Mouse (Mus musculus) c-Kit-positive CD71-positive TER-119-negative erythroid progenitor cells, embryonic 14.5 days (primary cell): ENCODE data around the gene Tmem86b.

Experiments used
- DNase-seq: peaks from one replicate; pipeline ENCODE4 v3.0.0-alpha.2; 2013; ENCODE audit warnings: low read depth

The Tmem86b gene

DNA sequence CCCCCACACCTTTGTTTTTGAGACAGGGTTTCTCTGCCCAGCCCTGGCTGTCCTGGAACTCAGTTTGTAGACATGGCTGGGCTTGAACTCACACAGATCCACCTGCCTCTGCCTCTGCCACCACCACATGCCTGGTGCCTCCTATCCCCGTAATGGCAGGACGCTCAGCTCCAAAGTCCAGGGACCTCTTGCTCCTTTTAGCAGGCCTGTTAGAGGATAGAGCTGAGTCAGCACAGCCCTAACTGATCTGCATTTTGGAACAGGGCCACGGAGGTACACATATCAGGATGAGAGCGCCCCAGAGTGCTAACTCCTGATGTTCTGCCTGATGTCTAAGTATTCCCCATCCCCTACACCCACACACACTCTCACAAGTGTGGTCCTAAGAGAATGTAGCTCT is at the start of gene Tmem86b:
TSS of gene Tmem86b (minus strand) at position 392 of the 400 bp plus-strand sequence.
- no peak for DNase-seq

DNA sequence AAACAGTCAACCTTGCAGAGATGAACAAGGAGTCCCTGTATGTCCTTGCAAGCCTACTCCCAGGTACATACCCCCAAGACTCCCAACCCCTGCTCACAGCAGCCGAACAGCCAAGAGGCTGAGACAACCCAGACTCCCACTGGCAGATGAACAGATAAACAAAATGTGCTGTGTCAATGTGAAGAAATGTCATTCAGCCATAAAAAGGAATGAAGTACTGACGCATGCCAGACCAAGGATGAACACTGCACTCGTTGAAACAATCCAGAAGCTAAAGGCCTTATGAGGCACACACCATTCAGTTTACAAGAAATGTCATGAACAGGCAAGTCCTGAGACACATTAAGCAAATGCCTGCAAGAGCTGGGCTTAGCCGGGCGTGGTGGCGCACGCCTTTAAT is 44.0 kb upstream of the Tmem86b start:
- no peak for DNase-seq

DNA sequence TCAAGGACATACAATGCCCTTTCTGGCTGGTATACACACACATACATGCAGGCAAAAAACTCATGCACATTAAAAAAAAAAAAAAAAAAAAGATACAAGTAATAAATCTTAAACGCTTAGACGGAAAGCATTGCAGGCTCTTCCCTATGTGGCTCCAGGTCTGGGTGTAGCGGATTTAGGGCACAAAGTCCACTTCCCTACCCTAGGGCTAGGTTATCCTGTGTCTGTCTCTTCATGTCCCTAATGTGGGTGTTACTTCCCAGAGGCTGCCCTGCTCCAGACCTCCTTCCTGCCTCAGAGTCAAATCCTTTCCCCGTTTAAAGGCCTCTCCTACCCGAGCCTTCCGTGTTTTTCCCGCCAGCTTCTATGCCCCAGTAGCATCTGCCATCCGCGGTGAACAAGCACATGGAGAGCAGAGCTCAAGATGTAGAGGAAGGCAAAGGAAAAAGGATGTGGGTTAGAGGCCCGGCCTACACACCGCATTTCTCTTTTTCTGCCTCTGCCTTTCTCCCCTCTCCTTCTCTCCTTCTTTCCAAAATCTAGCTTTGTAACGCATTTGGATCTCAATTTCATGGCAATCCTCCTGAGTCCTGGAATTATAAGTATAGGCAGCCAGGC is 43.0 kb upstream of the Tmem86b start:
- no peak for DNase-seq

DNA sequence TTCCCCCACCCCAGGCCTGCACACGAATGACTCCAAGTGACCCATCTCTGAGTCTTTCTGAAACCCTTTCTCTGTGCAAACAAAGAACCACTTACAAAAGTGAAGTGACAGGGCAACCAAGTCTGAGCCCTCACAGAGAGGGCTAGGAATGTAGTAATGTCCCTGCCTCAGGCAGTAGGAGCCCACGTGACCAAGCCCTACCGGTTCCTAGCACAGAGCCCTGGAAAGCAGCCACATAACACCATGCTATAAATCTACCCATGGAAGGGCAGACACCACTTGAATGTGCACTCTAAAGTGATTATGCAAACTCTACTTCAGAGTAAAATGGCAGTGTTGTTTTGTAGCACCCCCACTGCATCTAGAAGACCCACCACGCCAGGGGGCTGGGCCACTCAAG is 40.7 kb upstream of the Tmem86b start:
- DNase-seq, result no peak

DNA sequence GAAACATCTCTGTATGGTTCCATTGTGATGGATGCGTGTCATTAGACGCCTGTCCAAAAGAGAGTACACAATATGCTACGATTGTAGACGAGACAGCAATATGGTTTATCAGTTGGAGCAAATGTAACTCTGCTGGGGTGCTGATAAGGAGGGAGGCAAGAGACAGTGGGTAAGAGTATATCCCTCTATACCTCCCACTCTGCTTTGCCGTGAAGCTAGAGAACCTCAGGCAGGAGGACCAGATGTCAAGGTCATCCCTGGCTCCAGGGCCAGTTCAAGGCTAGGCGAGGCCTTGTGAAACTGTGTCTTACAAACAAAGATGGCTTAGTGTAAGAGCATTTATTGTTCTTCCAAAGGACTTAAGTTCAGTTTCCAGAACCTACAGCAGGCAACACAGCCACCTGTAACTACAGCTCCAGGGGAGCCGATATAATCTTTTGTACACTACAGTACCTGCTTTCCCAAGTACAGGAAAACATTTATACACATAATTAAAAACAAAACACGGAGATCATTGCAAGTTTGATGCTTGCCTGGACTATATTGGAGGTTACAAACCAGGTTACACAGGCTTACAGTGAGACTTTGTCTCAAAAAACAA is 39.5 kb upstream of the Tmem86b start:
- peak; percentile 88 for DNase-seq

DNA sequence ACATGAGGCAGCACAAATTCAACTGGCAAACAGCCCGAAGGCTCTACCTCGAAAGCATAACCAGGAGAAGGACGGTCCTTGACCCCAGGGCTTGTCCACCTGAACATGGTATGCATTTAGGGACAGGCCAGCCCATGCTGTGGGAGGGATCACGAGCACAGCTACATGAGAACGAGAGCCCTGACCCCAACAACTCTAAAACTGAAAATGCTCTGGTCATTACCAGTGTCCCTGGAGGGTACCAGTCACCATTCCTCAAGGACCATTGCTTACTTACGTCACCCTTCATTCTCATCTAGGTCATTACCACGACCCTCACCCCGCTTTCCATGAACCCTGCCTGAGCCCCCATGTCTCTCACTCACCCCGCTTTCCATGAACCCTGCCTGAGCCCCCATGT is 37.9 kb upstream of the Tmem86b start:
- no peak for DNase-seq

DNA sequence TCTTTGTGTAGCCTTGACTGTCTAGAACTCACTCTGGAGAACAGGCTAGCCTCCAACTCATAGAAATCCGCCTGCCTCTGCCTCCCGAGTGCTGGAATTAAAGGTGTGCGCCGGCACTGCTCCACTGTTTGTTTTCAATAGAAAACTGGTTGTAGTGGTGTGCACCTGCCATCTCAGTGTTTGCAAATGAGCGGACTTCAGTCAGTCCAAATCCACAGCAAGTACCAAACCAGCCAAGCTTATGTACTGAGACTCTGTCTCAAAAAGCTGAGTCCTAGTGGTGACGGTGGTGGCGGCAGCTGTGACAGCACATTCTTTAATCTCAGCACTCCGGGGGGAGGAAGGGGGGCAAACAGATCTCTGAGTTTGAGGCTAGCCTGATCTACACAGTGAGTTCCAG is 37.3 kb upstream of the Tmem86b start:
- no peak for DNase-seq

DNA sequence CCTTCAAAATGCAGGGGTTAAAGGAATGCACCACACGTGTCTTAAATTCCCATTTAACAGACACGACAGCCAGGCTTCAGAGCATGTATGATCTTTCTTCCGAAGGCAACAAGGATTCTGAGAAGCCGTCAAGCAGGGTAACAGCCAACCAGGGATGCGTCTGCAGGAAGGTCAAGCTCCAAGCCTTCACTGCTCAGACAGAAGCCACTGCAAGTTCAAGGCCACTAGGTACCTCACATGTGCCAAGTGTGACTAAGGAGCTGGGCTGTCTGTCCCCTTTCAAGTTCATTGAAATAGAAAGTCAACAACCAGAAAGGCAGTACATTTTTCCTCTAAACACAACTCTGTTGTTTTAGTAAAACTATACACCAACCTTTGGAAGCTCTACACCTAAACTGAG is 35.6 kb upstream of the Tmem86b start:
- DNase-seq, result no peak

DNA sequence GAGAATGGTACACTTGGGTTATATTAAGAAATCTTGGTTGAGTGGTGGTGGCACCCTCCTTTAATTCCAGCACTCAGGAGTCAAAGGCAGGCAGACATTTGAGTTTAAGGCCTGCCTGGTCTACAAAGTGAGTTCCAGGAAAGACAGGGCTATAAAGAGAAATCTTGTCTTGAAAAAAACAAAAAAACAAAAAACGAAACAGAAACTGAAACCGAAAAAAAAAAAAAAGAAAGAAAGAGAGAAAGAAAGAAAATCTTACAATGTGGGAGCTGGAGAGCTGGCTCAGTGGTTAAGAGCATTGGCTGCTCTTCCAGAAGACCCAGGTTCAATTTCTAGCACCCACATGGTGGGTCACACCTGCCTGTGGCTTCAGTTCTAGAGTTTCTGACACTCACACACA is 32.5 kb upstream of the Tmem86b start:
- no peak for DNase-seq

DNA sequence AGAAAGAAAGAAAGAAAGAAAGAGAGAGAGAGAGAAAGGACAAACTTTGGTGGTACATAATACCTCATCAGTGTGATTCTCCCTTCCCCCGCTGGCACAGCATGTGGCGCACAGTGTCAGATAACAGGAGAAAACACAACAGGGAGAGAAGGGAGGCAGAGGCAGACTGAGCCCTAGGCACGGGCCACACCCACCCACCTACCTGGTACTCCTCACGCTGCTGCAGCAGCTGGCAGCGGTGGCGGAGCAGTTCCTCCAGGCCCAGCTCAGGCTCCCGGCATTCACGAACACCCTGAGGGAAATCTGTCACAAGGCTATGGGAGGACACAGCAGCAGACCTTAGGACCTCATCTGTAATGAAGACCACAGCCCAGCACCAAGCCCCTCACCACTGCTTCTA is 32.0 kb upstream of the Tmem86b start:
- no peak for DNase-seq

DNA sequence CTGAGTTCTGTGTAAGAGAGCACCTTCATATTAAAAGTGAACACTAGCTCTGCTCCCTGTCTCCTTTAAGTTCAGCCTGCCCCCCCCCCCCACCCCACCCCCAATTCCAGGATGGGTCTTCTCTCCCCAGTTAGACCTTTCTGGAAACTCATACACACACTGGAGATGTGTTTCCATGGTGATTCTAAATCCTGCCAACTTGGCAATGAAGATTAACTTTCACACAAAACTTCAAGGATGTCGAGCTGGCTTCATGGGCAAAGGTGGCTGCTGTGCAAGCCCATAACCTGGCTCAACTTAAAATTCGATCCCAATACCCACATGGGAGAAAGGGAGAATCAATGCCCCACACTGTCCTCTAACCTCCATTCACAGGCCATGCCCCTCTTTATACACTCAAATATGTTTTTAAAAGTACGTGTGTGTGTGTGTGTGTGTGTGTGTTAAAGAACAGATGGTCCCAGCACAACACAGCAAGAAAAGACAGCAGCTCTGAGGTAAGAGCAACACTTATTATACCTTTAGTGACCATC is 28.8 kb upstream of the Tmem86b start:
- no peak for DNase-seq

DNA sequence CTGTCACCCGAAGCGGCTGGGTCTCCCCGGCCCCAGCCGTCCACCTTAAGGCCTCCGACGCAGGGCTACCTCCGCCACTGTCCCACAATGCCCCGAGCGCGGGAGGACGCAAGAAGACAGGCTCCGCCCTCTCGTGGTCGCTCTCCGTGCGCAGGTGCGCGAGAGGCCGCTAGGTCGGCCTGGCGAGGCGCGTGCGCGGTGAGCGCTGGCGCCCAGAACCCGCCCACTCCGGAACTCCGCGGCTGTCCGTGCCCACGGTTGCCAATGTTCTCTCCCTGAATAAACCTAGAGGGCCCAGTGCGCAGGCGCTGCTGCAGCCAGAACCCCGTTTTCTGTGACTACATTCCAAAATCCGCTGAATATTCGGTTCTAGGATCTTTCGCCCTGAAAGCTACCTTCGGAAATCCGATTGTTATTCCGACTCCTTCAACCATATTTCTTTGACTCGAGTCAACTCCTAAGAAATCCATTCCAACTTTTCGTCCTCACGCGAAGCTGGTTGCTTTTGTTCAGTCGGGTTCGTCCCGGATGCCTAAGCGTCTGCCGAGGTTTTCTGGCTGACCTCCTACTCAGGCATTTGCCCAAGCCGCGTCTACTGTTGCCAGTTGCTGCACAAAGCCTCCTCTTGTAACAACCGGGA is 27.8 kb upstream of the Tmem86b start, which contains the start of gene Ppp6r1:
TSS of gene Ppp6r1 (minus strand) at position 108 of the 640 bp plus-strand sequence.
- peak; percentile 95 for DNase-seq

DNA sequence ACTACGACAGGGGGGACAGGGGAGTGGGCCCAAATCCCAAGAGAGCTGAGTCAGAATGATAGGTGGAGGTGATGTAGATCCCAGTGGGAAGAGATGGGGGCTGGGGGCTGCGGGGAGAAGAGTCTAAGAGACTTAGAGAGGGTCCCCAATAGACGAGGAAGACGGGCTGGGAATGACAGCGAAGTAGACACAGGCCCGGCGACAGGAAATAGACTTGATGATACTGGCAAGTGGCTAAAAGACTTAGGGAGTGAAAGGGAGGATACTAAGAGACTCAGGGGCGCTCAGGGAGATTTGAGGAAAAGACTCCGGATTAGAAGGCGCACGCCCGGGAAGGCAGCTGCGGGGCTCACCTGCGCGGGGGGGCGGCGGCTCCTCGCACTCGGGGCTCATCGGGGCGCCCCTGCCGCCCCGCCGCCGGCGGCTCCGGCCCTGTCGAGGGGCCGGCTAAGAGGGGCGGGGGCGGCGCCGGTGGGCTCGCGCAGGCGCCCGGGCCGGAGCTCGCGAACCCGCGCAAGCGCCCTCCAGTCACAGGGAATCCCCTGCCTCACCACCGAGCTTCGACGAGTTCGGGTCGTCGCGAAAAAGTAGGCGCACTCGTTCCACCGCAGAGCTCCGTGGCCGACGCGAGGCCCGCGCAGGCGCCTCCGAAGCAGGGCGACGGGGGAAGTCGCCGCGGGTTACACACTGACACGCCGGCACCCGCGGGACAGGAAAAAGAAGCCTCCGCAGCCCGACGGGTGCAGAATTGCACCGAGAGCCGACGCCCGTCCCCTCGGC is 27.1 kb upstream of the Tmem86b start:
- no peak for DNase-seq

DNA sequence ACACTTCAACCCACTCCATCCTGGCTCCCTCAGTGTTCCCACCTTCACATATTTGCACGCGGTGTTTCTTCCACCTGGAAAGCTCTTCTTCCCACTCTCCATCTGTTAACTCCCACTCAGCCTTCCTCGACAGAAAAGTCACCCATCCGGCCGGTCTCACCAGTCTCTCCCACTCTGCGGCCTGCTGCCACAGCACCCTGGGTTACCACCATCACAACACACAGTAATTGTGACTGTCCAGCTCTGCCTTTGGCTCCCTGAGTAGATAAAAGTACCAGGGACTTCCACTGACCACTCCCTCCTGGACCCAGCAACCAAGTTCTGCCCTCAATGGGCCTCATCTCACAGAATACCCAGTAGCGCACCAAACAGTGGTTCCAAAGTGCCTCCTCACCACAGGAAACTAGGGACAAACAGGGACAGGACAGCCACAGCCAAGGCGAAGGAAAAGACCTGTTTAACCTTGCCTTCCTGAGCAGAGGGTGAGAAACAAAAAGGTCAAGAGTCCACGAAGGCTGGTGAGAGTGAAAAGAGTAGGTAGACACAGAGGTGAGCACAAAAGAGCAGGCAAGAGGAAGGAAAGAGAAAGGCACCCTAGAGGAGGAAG is 26.4 kb upstream of the Tmem86b start:
- DNase-seq, result no peak

DNA sequence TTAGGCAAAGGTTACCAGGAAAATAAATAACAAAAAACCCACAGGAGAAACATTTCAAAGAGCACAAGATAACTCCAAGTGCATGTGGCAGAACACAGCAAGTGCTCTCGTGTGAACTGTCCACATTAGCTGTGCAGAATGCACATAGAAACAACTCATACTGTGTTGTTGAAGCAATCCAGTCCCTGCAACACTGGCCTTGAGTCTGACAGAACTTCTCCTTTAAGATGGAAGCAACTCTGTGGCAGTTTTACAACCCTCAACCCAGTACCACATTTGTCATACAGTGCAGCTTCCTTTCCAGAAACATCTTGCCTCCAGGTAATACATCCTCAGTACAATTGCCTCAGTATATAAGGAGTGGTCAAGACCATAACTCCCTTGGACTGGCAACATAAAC is 25.6 kb upstream of the Tmem86b start:
- no peak for DNase-seq

DNA sequence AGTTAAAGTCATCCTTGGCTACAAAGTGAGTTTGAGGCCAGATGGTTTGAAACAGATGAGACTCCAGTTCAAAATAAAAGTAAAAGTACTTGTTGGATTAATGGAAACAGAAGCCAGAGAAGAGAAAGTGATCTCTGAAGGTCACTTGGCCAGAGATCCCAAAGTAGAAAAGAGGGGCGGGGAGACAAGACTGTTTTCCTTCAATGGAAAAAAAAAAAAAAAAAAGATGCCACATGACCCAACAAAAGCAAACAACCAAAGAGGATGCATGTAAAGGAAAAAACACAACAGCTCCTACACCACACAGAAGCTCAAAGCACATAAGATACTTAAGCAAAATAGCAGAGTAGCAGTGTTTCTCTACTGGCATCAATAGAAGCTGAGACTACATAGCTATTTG is 24.7 kb upstream of the Tmem86b start:
- no peak for DNase-seq

DNA sequence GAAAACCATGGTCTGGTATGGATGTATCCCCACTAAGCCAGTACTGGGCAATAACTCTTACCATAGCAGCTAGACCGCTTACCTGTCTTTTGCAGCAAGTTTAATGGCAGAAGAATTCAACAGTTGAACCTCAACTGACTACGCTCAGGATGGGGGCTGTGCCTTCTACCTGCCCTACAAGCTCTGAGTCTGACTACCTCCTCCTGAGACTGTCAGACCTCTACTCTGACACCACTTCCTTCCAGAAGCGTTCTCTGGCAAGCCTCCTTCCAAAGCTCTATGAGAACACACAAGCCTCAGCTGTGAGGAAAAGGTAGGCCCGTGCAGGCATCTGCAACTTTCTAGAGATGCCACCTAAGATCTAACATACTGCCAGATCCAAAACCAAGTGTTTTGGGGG is 24.2 kb upstream of the Tmem86b start:
- DNase-seq, result no peak

DNA sequence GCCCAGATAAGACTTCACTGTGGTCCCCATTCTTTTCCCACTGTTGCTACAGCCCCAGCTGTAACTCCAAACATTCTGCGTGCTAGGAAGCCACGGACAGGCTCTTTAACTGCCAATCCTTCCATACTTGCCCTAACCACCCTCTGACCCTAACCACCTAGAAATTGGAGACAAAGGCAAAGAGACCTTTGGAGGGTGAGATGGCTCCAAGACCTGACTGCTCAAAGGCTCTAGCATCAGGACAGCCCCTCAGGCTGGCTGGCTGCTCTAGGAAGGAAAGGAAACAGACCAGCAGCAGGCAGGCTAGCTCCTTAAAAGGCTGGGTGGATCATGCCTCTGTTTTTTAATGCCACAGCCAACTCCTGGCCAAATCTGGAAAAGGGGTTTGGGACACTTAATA is 23.0 kb upstream of the Tmem86b start:
- DNase-seq, result no peak

DNA sequence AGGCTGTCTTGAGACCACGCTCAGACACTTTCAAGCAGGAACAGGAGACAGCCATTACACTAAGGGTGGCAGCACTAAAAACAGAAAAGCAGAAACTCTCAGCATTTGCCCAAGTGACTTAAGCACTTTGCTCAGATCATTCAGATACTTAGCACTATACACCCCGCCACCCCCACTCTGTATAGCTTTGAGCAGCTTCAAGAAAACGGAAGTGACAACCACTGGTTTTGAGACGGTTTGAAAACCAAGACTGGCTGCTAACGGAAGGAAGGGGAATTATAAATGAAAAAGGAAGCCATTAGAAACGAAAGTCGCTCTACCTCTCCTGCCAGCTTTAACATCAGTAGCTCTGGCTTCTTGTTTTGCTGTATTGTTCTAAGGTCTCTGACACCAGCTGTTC is 22.6 kb upstream of the Tmem86b start:
- DNase-seq, result no peak

DNA sequence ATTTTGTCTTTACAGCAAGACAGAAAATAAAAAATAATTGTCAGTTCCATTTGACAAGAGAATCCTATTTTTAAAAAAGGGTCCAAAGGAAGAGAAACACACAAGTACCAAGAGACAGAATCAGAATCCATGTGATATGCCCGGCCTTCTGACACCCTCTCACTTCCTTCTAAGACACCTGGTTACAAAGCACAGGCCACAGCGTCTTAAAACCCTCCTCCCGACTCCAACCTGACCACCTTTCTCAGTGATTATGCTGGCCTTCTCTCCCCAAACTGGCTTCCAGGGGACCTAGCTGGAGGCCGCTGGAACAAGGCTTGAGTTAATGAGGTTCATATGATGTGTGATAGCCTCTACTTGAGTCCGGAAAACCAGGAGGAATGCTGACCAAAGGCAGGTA is 22.1 kb upstream of the Tmem86b start:
- DNase-seq, result no peak

DNA sequence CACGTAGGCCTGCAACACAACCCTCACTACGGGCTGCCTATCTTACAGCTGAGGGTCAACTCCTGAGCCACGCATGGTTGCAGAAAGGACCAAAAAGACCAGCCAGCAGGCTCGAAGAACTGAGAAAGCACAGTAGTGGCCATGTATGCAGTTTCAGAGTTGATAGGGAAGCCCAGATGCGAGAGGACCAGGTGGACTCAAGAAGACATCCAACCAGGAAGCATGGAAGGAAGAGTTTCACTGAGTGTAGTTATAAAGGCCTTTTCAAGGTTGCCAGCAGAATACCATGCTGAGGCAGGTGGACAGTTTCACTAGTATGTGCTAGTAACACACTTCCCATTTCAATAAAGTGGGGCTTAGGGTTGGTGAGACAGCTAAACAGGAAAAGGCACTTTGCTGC is 21.5 kb upstream of the Tmem86b start:
- DNase-seq, result no peak

DNA sequence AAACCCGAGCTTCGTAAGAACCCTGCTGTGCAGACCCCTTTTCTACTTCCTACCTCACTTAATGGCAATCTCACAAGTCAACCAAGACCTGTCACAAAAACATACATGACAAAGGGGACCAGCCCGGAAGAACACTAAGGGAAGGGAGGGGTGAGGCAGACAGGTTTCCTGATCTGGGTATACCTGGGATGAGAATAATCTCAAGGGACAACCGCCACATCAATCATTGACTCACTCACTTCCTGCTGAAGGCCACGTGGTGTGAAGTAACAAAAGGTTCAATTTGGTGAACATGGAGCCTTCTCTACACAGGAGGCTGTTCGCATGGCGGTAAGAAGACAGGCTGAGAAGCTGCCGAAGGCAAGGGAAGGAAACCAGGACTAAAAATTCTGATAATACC is 20.4 kb upstream of the Tmem86b start:
- DNase-seq, result no peak
